Mouse (Mus musculus) lung, embryonic 16.5 days (tissue): ENCODE measurements around the gene Mcidas. TPM values are rescaled to one million over a fixed set of nuclear protein-coding genes. Genes with fewer than 3 reads are reported as not detected.

Source experiments
- ATAC-seq: fragments of 200-750 bp; cut with Nextera tagmentation; 2 replicates; pipeline ENCODE4 v1.8.0; 2017; ENCODE audit warnings: low read depth, mild to moderate bottlenecking, moderate library complexity
- H3K27ac ChIP-seq: fragments of 300-500 bp; sonication (generic); 2 replicates; pipeline ENCODE4 v1.5.1; 2014; ENCODE audit warnings: mild to moderate bottlenecking, control low read depth, low read length
- H3K27me3 ChIP-seq: fragments of 300-500 bp; sonication (generic); 2 replicates; pipeline ENCODE4 v1.6.1; 2014; ENCODE audit warnings: low read depth, low read length, mixed read lengths; ENCODE audit not compliant: control insufficient read depth, insufficient read depth
- H3K36me3 ChIP-seq: fragments of 300-500 bp; sonication (generic); 2 replicates; pipeline ENCODE4 v1.6.1; 2014; ENCODE audit warnings: low read length; ENCODE audit not compliant: control insufficient read depth, insufficient read depth
- H3K4me1 ChIP-seq: fragments of 300-500 bp; sonication (generic); replicated peaks from 2 replicates; pipeline ENCODE4 v1.6.1; 2014; ENCODE audit warnings: low read length, mixed read lengths; ENCODE audit not compliant: control insufficient read depth, insufficient read depth
- H3K4me2 ChIP-seq: fragments of 300-500 bp; sonication (generic); 2 replicates; pipeline ENCODE4 v1.6.1; 2014; ENCODE audit warnings: low read depth, low read length, control low read depth
- H3K4me3 ChIP-seq: fragments of 300-500 bp; sonication (generic); 2 replicates; pipeline ENCODE4 v1.5.1; 2014; ENCODE audit warnings: mild to moderate bottlenecking, low read length, control low read depth
- H3K9ac ChIP-seq: fragments of 300-500 bp; sonication (generic); 2 replicates; pipeline ENCODE4 v1.6.1; 2014; ENCODE audit warnings: low read length, control low read depth
- H3K9me3 ChIP-seq: fragments of 300-500 bp; sonication (generic); 2 replicates; pipeline ENCODE4 v1.6.1; 2016; ENCODE audit warnings: low read length; ENCODE audit not compliant: control insufficient read depth
- WGBS: fragments of 180-500 bp; shearing (Covaris S2); extraction: QIAGEN DNeasy Blood & Tissue Kit; methylation state at CpG from one replicate; pipeline ENCODE4 v1.1.7; 2014; 5-methylcytosine and 5-hydroxymethylcytosine counted together
- polyA plus RNA-seq: library from polyadenylated mRNA; unstranded; fragments of >200 nt; fragmentation: Nextera tagmentation; extraction: Ambion mirVana; gene quantifications from 2 replicates; pipeline ENCODE4 v1.2.1, GENCODE M21; 2015

Mcidas gene
- polyA plus RNA-seq, 1 experiment from 2014 or later: 9.9 TPM

DNA sequence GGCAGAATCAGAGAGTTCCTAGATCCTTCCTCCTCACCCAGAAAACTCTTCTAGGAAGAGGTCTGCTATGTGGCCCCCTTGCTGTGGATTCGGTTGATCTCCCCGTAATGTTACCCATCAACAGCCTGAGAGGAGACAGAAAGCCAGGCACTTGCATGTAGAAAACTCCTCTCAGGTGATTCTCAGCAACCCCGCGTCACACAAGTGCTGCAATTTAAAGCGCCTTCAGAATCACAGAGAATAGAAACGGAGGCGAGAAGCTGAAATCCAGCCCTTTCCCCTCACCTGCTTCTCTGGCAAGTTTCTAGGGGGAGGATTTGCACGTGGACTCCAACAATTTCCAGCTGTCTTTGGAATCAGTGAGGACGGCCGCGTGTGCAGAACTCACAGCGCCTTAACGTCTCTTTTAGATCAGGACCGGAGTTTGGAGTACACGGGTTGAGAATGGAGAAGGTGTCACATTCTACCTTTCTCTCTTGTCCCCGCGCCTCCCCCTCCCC is 7.1 kb upstream of the Mcidas start:
- Histone ChIP-seq H3K4me2 (peak overlapping the region; percentile 98), H3K4me1 (peaks cover 33% of the 10 kb centered on the region), H3K27me3 (peaks cover 47% of the 10 kb centered on the region), H3K9ac (no peak overlapping the region; the same call in 1 of the 2 replicates), H3K4me3 (peak overlapping the region; percentile 0), H3K9me3 (no peaks in the 10 kb centered on the region), H3K27ac (no peak overlapping the region), H3K36me3 (no peaks in the 10 kb centered on the region)
- no peak for ATAC-seq
- WGBS: 1% methylated on average over 17 of the region's 17 CpGs

- peaks cover 53% of the 10 kb centered on the region for H3K27me3 ChIP-seq
- peaks cover 33% of the 10 kb centered on the region for H3K4me1 ChIP-seq
- H3K4me2 ChIP-seq: peak within 1 kb of the TSS; percentile 98
- peak within 1 kb of the TSS; percentile 66 for H3K4me3 ChIP-seq
- H3K36me3 ChIP-seq: no peaks in the 10 kb centered on the region
- no peaks in the 10 kb centered on the region for H3K9me3 ChIP-seq
- ATAC-seq: peak; percentile 99
- peak within 1 kb of the TSS; percentile 27; the same call in 1 of the 2 replicates for H3K27ac ChIP-seq
- peak within 1 kb of the TSS; percentile 71 for H3K9ac ChIP-seq
- 0% methylated on average over 37 of the region's 47 CpGs for WGBS
These were observed 6.1 kb upstream of the Mcidas start, which contains the start of gene Ccno for GRCm38 (mm10) chr13:112987532-112987943. TSS of gene Ccno (plus strand) at chr13:112987802.

GRCm38 (mm10) chr13:112987991-112988390 is 5.7 kb upstream of the Mcidas start:
- WGBS: under 1% methylated on average over 39 of the region's 39 CpGs
- H3K27me3 ChIP-seq: peaks cover 56% of the 10 kb centered on the region
- peak overlapping the region; percentile 98 for H3K4me2 ChIP-seq

GRCm38 (mm10) chr13:112988866-112989265 is 4.8 kb upstream of the Mcidas start:
- Histone ChIP-seq H3K27ac (no peak overlapping the region), H3K4me1 (peaks cover 39% of the 10 kb centered on the region), H3K9ac (no peak overlapping the region; the same call in 1 of the 2 replicates), H3K36me3 (no peaks in the 10 kb centered on the region), H3K4me3 (peak overlapping the region; percentile 66), H3K9me3 (no peaks in the 10 kb centered on the region), H3K4me2 (peak overlapping the region; percentile 98), H3K27me3 (peaks cover 65% of the 10 kb centered on the region)
- no peak for ATAC-seq
- WGBS: under 1% methylated on average over 19 of the region's 19 CpGs

More at GRCm38 (mm10) chr13:112987991-112988390, 5.7 kb upstream of the Mcidas start:
- H3K36me3 ChIP-seq: no peaks in the 10 kb centered on the region
- H3K9ac ChIP-seq: peak overlapping the region; percentile 71
- peak overlapping the region; percentile 27; the same call in 1 of the 2 replicates for H3K27ac ChIP-seq
- ATAC-seq: peak; percentile 30
- H3K4me3 ChIP-seq: peak overlapping the region; percentile 66
- peaks cover 33% of the 10 kb centered on the region for H3K4me1 ChIP-seq
- no peaks in the 10 kb centered on the region for H3K9me3 ChIP-seq

DNA sequence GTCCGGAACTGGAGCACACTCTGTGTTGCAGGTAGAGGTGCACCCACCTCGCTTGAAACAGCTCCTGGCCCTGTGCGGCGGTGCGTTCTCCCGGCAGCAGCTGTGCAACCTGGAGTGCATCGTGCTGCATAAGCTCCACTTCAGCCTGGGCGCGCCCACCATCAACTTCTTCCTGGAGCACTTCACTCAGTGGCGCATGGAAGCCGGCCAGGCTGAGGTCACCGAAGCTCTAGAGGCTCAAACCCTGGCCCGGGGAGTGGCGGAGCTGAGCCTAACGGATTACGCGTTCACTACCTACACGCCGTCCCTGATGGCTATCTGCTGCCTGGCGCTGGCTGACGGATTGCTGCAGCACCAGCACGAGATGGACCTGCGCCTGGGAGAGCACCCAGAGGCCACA is 4.1 kb upstream of the Mcidas start:
- Histone ChIP-seq H3K27me3 (peaks cover 71% of the 10 kb centered on the region), H3K4me1 (peaks cover 42% of the 10 kb centered on the region), H3K36me3 (no peaks in the 10 kb centered on the region), H3K27ac (no peak overlapping the region), H3K4me2 (peak overlapping the region; percentile 98), H3K9ac (peak overlapping the region; percentile 28), H3K4me3 (peak overlapping the region; percentile 66), H3K9me3 (no peaks in the 10 kb centered on the region)
- under 1% methylated on average over 23 of the region's 23 CpGs for WGBS
- peak; percentile 24; the same call in 1 of the 2 replicates for ATAC-seq

DNA sequence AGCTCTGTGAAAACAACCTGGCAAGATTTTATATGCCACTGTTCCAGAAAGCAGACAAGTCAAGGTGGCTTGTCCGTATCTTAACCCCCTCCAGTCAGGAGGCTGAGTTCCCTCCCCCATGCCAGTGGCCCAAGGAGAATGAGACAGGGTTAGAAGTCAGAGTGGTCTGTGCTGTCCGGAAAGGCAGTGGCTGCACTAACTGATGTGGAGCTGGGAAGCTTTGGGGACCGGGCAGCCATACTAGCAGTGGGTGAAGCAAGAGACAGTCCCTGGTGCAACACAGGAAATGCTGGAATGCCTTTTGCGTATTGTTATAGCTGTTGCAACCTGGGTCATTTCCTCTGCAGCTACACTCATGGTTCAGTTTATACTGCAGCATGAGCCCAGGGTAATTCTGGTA is 3.3 kb upstream of the Mcidas start:
- no peak for ATAC-seq
- H3K9me3 ChIP-seq: no peaks in the 10 kb centered on the region
- peak overlapping the region; percentile 1; the same call in 1 of the 2 replicates for H3K4me3 ChIP-seq
- no peaks in the 10 kb centered on the region for H3K36me3 ChIP-seq
- 13% methylated on average over 4 of the region's 4 CpGs for WGBS
- H3K9ac ChIP-seq: peak overlapping the region; percentile 11; the same call in 1 of the 2 replicates
- H3K4me1 ChIP-seq: peaks cover 42% of the 10 kb centered on the region
- peaks cover 79% of the 10 kb centered on the region for H3K27me3 ChIP-seq
- no peak overlapping the region for H3K27ac ChIP-seq
- H3K4me2 ChIP-seq: peak overlapping the region; percentile 27; the same call in 1 of the 2 replicates

- H3K4me3 ChIP-seq: peak overlapping the region; percentile 49
- peaks cover 26% of the 10 kb centered on the region for H3K4me1 ChIP-seq
- ATAC-seq: peak; percentile 54
- H3K9me3 ChIP-seq: no peaks in the 10 kb centered on the region
- no peak overlapping the region; the same call in 1 of the 2 replicates for H3K27ac ChIP-seq
- 1% methylated on average over 25 of the region's 25 CpGs for WGBS
- H3K4me2 ChIP-seq: peak overlapping the region; percentile 77
- H3K36me3 ChIP-seq: no peaks in the 10 kb centered on the region
- peaks cover 88% of the 10 kb centered on the region for H3K27me3 ChIP-seq
- peak overlapping the region; percentile 55 for H3K9ac ChIP-seq
These were observed 546 bp downstream of the Mcidas start for GRCm38 (mm10) chr13:112994191-112994590.

DNA sequence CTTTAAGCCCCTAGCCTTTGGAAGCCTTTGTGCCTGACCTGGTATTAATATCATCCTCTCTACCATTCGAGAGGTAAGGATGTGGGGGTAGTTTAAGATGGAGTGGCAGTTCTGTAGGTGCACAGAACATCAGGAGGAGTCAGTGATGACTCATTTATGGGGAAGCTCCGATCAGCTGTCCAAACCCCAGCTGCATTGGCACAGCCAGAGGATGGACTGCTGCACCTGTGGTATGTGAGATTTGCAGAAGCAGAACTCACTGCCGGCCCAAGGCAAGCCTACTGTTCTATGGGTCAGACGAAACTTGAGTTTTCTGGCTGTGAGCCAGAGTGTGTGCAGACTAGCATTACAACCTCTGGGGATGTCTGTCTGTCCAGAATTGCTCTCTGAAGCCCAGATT is 2.8 kb downstream of the Mcidas start:
- Histone ChIP-seq H3K36me3 (no peaks in the 10 kb centered on the region), H3K4me3 (no peak overlapping the region), H3K9ac (no peak overlapping the region), H3K4me2 (no peak overlapping the region), H3K27ac (no peak overlapping the region), H3K4me1 (peaks cover 8% of the 10 kb centered on the region), H3K27me3 (peaks cover 78% of the 10 kb centered on the region), H3K9me3 (no peaks in the 10 kb centered on the region)
- ATAC-seq: no peak
- WGBS: 46% methylated on average over 4 of the region's 4 CpGs

DNA sequence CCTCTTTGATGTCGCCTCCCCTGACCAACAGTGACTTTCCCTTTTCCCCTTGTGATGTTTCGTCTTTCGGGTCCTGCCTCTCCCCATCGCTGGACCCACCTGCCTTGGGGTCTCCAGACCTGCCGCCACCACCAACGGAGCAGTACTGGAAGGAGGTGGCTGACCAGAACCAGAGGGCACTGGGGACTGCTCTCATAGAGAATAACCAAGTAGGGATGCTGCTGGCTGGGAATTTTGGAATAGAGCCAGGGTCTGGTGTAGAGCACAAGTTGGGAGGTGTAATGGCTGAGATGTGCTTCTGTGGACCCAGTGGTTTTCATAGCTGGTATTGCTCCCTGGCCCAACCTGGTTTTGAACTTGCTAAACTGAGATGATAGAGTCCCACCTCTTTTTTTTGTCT is 3.7 kb downstream of the Mcidas start:
- no peaks in the 10 kb centered on the region for H3K9me3 ChIP-seq
- no peak overlapping the region for H3K4me3 ChIP-seq
- H3K36me3 ChIP-seq: no peaks in the 10 kb centered on the region
- H3K4me2 ChIP-seq: no peak overlapping the region
- H3K27me3 ChIP-seq: peaks cover 72% of the 10 kb centered on the region
- no peak for ATAC-seq
- H3K9ac ChIP-seq: no peak overlapping the region
- WGBS: 73% methylated on average over 6 of the region's 6 CpGs
- peaks cover 8% of the 10 kb centered on the region for H3K4me1 ChIP-seq
- H3K27ac ChIP-seq: no peak overlapping the region
